Mouse (Mus musculus): Measurements from ENCODE around the gene Irx2.

Irx2 gene

GRCm38 (mm10) chr13:72630501-72631372, 2.1 kb downstream of the Irx2 start:
- Histone ChIP-seq H3K27me3 (ENCODE audit: control insufficient read depth, insufficient read depth, low read length, poor library complexity, severe bottlenecking) (no peaks in the 10 kb centered on the region), H3K36me3 (ENCODE audit: control insufficient read depth, insufficient read depth, low read length, poor library complexity, severe bottlenecking) (no peaks in the 10 kb centered on the region)
- DNase-seq (ENCODE audit: low read depth, low spot score), result no peak

- no peak for DNase-seq (ENCODE audit: low read depth, low spot score)
- Histone ChIP-seq H3K27me3 (ENCODE audit: control insufficient read depth, insufficient read depth, low read length, poor library complexity, severe bottlenecking) (no peaks in the 10 kb centered on the region), H3K36me3 (ENCODE audit: control insufficient read depth, insufficient read depth, low read length, poor library complexity, severe bottlenecking) (no peaks in the 10 kb centered on the region)
These were observed 2.9 kb downstream of the Irx2 start for GRCm38 (mm10) chr13:72631373-72632021.

GRCm38 (mm10) chr13:72632361-72632760, 3.7 kb downstream of the Irx2 start:
- H3K36me3 ChIP-seq (ENCODE audit: control insufficient read depth, insufficient read depth, low read length, poor library complexity, severe bottlenecking), result no peaks in the 10 kb centered on the region
- no peaks in the 10 kb centered on the region for H3K27me3 ChIP-seq (ENCODE audit: control insufficient read depth, insufficient read depth, low read length, poor library complexity, severe bottlenecking)
- no peak for DNase-seq (ENCODE audit: low read depth, low spot score)

GRCm38 (mm10) chr13:72633097-72633496, 4.5 kb downstream of the Irx2 start:
- Histone ChIP-seq H3K36me3 (ENCODE audit: control insufficient read depth, insufficient read depth, low read length, poor library complexity, severe bottlenecking) (no peaks in the 10 kb centered on the region), H3K27me3 (ENCODE audit: control insufficient read depth, insufficient read depth, low read length, poor library complexity, severe bottlenecking) (no peaks in the 10 kb centered on the region)
- DNase-seq (ENCODE audit: low read depth, low spot score), result no peak

- no peak for DNase-seq (ENCODE audit: low read depth, low spot score)
- no peaks in the 10 kb centered on the region for H3K27me3 ChIP-seq (ENCODE audit: control insufficient read depth, insufficient read depth, low read length, poor library complexity, severe bottlenecking)
These were observed 6.2 kb downstream of the Irx2 start for GRCm38 (mm10) chr13:72634752-72635315.

GRCm38 (mm10) chr13:72636331-72636851, 7.8 kb downstream of the Irx2 start:
- Histone ChIP-seq H3K36me3 (ENCODE audit: control insufficient read depth, insufficient read depth, low read length, poor library complexity, severe bottlenecking) (no peaks in the 10 kb centered on the region), H3K27me3 (ENCODE audit: control insufficient read depth, insufficient read depth, low read length, poor library complexity, severe bottlenecking) (no peaks in the 10 kb centered on the region)
- no peak for DNase-seq (ENCODE audit: low read depth, low spot score)

More at GRCm38 (mm10) chr13:72634752-72635315, 6.2 kb downstream of the Irx2 start:
- H3K36me3 ChIP-seq (ENCODE audit: control insufficient read depth, insufficient read depth, low read length, poor library complexity, severe bottlenecking), result no peaks in the 10 kb centered on the region

GRCm38 (mm10) chr13:72637536-72637935, 8.9 kb downstream of the Irx2 start:
- H3K27me3 ChIP-seq (ENCODE audit: control insufficient read depth, insufficient read depth, low read length, poor library complexity, severe bottlenecking), result no peaks in the 10 kb centered on the region
- no peaks in the 10 kb centered on the region for H3K36me3 ChIP-seq (ENCODE audit: control insufficient read depth, insufficient read depth, low read length, poor library complexity, severe bottlenecking)
- no peak for DNase-seq (ENCODE audit: low read depth, low spot score)

- no peaks in the 10 kb centered on the region for H3K36me3 ChIP-seq (ENCODE audit: control insufficient read depth, insufficient read depth, low read length, poor library complexity, severe bottlenecking)
- DNase-seq (ENCODE audit: low read depth, low spot score), result no peak
- no peaks in the 10 kb centered on the region for H3K27me3 ChIP-seq (ENCODE audit: control insufficient read depth, insufficient read depth, low read length, poor library complexity, severe bottlenecking)
These were observed 9.9 kb downstream of the Irx2 start for GRCm38 (mm10) chr13:72638401-72639130.

GRCm38 (mm10) chr13:72639441-72640130, 11.0 kb downstream of the Irx2 start:
- Histone ChIP-seq H3K36me3 (ENCODE audit: control insufficient read depth, insufficient read depth, low read length, poor library complexity, severe bottlenecking) (no peaks in the 10 kb centered on the region), H3K27me3 (ENCODE audit: control insufficient read depth, insufficient read depth, low read length, poor library complexity, severe bottlenecking) (no peaks in the 10 kb centered on the region)
- DNase-seq (ENCODE audit: low read depth, low spot score), result no peak

- H3K27me3 ChIP-seq (ENCODE audit: control insufficient read depth, insufficient read depth, low read length, poor library complexity, severe bottlenecking), result no peaks in the 10 kb centered on the region
- H3K36me3 ChIP-seq (ENCODE audit: control insufficient read depth, insufficient read depth, low read length, poor library complexity, severe bottlenecking), result no peaks in the 10 kb centered on the region
- no peak for DNase-seq (ENCODE audit: low read depth, low spot score)
These were observed 11.5 kb downstream of the Irx2 start for GRCm38 (mm10) chr13:72640131-72640521.

- DNase-seq (ENCODE audit: low read depth, low spot score), result no peak
These were observed 27.8 kb downstream of the Irx2 start for GRCm38 (mm10) chr13:72656447-72656846.

GRCm38 (mm10) chr13:72675826-72676225, 47.2 kb downstream of the Irx2 start:
- no peaks in the 10 kb centered on the region for H3K36me3 ChIP-seq (ENCODE audit: control insufficient read depth, insufficient read depth, low read length, poor library complexity, severe bottlenecking)
- DNase-seq (ENCODE audit: low read depth, low spot score), result no peak

More at GRCm38 (mm10) chr13:72656447-72656846, 27.8 kb downstream of the Irx2 start:
- no peaks in the 10 kb centered on the region for H3K36me3 ChIP-seq (ENCODE audit: control insufficient read depth, insufficient read depth, low read length, poor library complexity, severe bottlenecking)
- no peaks in the 10 kb centered on the region for H3K27me3 ChIP-seq (ENCODE audit: control insufficient read depth, insufficient read depth, low read length, poor library complexity, severe bottlenecking)

More at GRCm38 (mm10) chr13:72675826-72676225, 47.2 kb downstream of the Irx2 start:
- no peaks in the 10 kb centered on the region for H3K27me3 ChIP-seq (ENCODE audit: control insufficient read depth, insufficient read depth, low read length, poor library complexity, severe bottlenecking)

Data from splenic B cell, adult 2 months (primary cell).